Mouse (Mus musculus): ENCODE measurements around the gene Olfr1440. TPM values are rescaled to one million over a fixed set of nuclear protein-coding genes. Genes with fewer than 3 reads are reported as not detected.
A peak's percentile ranks its signal among the peaks of the same experiment; 100 is the strongest.

Olfr1440 gene
- polyA plus RNA-seq, 1 experiment from 2014 or later, result not detected

- ATAC-seq (ENCODE audit: low FRiP score), result no peak
- 97% methylated on average over 6 of the region's 6 CpGs for WGBS
- no peaks in the 10 kb centered on the region for H3K36me3 ChIP-seq (ENCODE audit: control insufficient read depth, insufficient read depth, low read length)
- no peak within 1 kb of the TSS for H3K4me3 ChIP-seq (ENCODE audit: low read depth, low read length)
- H3K9ac ChIP-seq (ENCODE audit: low read length), result no peak within 1 kb of the TSS
- H3K27ac ChIP-seq (ENCODE audit: low read depth, low read length), result no peak within 1 kb of the TSS
- H3K4me1 ChIP-seq (ENCODE audit: control insufficient read depth, insufficient read depth, low read length), result no peaks in the 10 kb centered on the region
- no peak within 1 kb of the TSS for H3K4me2 ChIP-seq
- H3K27me3 ChIP-seq (ENCODE audit: control insufficient read depth, insufficient read depth, low read length), result no peaks in the 10 kb centered on the region
- H3K9me3 ChIP-seq (ENCODE audit: control insufficient read depth, low read length), result no peaks in the 10 kb centered on the region
- no peak for DNase-seq (ENCODE audit: low spot score, missing footprints)
Measured at GRCm38 (mm10) chr19:12427605-12428004, 40.5 kb downstream of the Olfr1440 start, which contains the start of gene Pfpl. Gene Pfpl (plus strand): TSS chr19:12427905.

DNA sequence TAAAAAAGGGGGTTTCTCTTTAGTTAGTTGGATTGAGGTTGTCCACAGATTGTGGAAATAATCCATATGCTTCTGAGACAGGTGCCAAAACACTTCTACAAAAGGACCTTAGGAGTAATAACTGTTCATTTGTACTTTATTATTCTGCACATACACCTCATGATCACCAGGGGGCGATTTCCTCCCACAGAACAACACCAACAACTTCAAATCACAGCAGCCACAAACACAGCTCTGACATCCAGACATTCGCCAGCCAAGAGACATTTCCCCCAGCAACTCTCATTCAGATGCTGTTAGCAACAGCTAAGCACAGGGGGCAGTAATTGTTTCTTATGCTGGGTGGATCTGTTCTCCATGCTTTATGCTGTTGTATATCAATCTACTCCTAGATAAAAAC is 46.0 kb downstream of the Olfr1440 start:
- 0% methylated on average over 2 of the region's 2 CpGs for WGBS
- Histone ChIP-seq H3K27me3 (ENCODE audit: control insufficient read depth, insufficient read depth, low read length) (no peaks in the 10 kb centered on the region), H3K9me3 (ENCODE audit: control insufficient read depth, low read length) (no peaks in the 10 kb centered on the region), H3K4me1 (ENCODE audit: control insufficient read depth, insufficient read depth, low read length) (no peaks in the 10 kb centered on the region), H3K27ac (ENCODE audit: low read depth, low read length) (no peak overlapping the region), H3K4me2 (no peak overlapping the region), H3K9ac (ENCODE audit: low read length) (no peak overlapping the region), H3K4me3 (ENCODE audit: low read depth, low read length) (no peak overlapping the region), H3K36me3 (ENCODE audit: control insufficient read depth, insufficient read depth, low read length) (no peaks in the 10 kb centered on the region)
- peak; percentile 85 for DNase-seq (ENCODE audit: low spot score, missing footprints)
- ATAC-seq (ENCODE audit: low FRiP score), result peak; percentile 82

- H3K4me3 ChIP-seq (ENCODE audit: low read depth, low read length), result no peak overlapping the region
- no peaks in the 10 kb centered on the region for H3K27me3 ChIP-seq (ENCODE audit: control insufficient read depth, insufficient read depth, low read length)
- H3K9ac ChIP-seq (ENCODE audit: low read length), result no peak overlapping the region
- H3K4me1 ChIP-seq (ENCODE audit: control insufficient read depth, insufficient read depth, low read length), result no peaks in the 10 kb centered on the region
- H3K36me3 ChIP-seq (ENCODE audit: control insufficient read depth, insufficient read depth, low read length), result no peaks in the 10 kb centered on the region
- 78% methylated on average over 4 of the region's 4 CpGs for WGBS
- no peak for DNase-seq (ENCODE audit: low spot score, missing footprints)
- H3K9me3 ChIP-seq (ENCODE audit: control insufficient read depth, low read length), result no peaks in the 10 kb centered on the region
- no peak for ATAC-seq (ENCODE audit: low FRiP score)
- H3K4me2 ChIP-seq, result no peak overlapping the region
- no peak overlapping the region for H3K27ac ChIP-seq (ENCODE audit: low read depth, low read length)
Measured at GRCm38 (mm10) chr19:12435011-12435416, 47.9 kb downstream of the Olfr1440 start.

DNA sequence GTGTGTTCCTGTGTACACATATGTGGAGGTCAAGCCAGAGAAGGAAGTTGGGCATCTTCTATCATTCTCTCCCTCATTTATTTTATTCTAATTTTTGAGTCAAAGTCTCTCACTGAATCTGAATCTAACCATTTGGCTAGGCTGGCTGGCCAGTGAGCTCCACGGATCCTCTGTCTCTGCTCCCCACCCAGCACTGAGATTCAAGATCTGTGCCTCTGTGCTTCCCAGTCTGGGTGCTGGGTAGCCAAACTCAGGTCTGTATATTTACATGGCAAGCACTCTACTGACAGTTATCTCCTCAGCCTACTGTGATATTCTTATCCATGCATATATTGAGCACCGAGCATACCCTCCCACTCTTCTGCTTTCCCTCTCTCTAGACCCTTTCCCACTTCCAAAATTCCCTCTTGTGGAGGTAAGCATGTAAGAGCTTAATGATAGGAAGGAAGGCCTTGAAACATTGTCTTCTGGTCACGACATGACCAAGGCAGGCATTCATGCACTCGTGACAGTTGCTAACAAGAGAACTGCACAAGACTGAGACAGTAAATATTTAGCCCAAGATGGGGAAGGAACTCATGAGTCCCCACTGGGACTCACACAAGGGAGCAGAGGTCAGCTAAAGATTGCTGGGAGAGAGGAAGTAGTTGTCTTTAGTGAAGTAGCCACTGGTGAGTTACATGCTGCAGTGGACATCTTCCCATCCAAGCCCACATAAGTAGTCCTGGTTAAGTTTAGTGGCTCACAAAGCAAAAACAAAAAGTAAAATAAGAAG is 48.9 kb downstream of the Olfr1440 start:
- no peaks in the 10 kb centered on the region for H3K9me3 ChIP-seq (ENCODE audit: control insufficient read depth, low read length)
- no peak overlapping the region for H3K4me3 ChIP-seq (ENCODE audit: low read depth, low read length)
- no peak overlapping the region for H3K9ac ChIP-seq (ENCODE audit: low read length)
- no peak overlapping the region for H3K4me2 ChIP-seq
- WGBS, result 85% methylated on average over 4 of the region's 4 CpGs
- no peaks in the 10 kb centered on the region for H3K27me3 ChIP-seq (ENCODE audit: control insufficient read depth, insufficient read depth, low read length)
- no peaks in the 10 kb centered on the region for H3K4me1 ChIP-seq (ENCODE audit: control insufficient read depth, insufficient read depth, low read length)
- no peak for ATAC-seq (ENCODE audit: low FRiP score)
- DNase-seq (ENCODE audit: low spot score, missing footprints), result no peak
- H3K27ac ChIP-seq (ENCODE audit: low read depth, low read length), result no peak overlapping the region
- no peaks in the 10 kb centered on the region for H3K36me3 ChIP-seq (ENCODE audit: control insufficient read depth, insufficient read depth, low read length)

DNA sequence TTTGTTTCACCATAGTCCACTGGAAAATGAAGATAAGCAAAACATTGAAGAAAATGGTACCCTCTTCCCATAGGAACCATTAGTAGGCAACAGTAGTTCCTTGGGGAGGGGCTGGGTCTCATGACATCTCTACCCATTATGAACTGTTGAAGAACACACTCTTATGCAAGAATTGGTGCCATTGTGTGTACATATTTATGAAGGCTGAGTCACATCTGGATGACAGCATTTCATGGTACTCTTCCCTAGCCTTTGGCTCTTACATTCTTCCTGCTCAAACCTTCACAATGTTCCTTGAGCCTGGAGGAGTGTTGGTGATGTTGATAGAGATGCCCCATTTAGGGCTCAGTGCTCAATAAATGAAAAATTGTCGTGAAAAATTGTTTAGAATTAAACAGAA is 52.5 kb downstream of the Olfr1440 start:
- 59% methylated on average over 1 of the region's 1 CpGs for WGBS
- H3K4me1 ChIP-seq (ENCODE audit: control insufficient read depth, insufficient read depth, low read length), result no peaks in the 10 kb centered on the region
- H3K4me2 ChIP-seq, result no peak overlapping the region
- no peak overlapping the region for H3K27ac ChIP-seq (ENCODE audit: low read depth, low read length)
- H3K4me3 ChIP-seq (ENCODE audit: low read depth, low read length), result no peak overlapping the region
- H3K36me3 ChIP-seq (ENCODE audit: control insufficient read depth, insufficient read depth, low read length), result no peaks in the 10 kb centered on the region
- no peak overlapping the region for H3K9ac ChIP-seq (ENCODE audit: low read length)
- H3K9me3 ChIP-seq (ENCODE audit: control insufficient read depth, low read length), result no peaks in the 10 kb centered on the region
- DNase-seq (ENCODE audit: low spot score, missing footprints) (no peak), ATAC-seq (ENCODE audit: low FRiP score) (no peak)
- no peaks in the 10 kb centered on the region for H3K27me3 ChIP-seq (ENCODE audit: control insufficient read depth, insufficient read depth, low read length)

- no peaks in the 10 kb centered on the region for H3K27me3 ChIP-seq (ENCODE audit: control insufficient read depth, insufficient read depth, low read length)
- H3K27ac ChIP-seq (ENCODE audit: low read depth, low read length), result no peak overlapping the region
- H3K9me3 ChIP-seq (ENCODE audit: control insufficient read depth, low read length), result no peaks in the 10 kb centered on the region
- ATAC-seq (ENCODE audit: low FRiP score), result no peak
- 64% methylated on average over 5 of the region's 5 CpGs for WGBS
- no peaks in the 10 kb centered on the region for H3K36me3 ChIP-seq (ENCODE audit: control insufficient read depth, insufficient read depth, low read length)
- no peak overlapping the region for H3K4me3 ChIP-seq (ENCODE audit: low read depth, low read length)
- DNase-seq (ENCODE audit: low spot score, missing footprints), result peak; percentile 68
- H3K9ac ChIP-seq (ENCODE audit: low read length), result no peak overlapping the region
- H3K4me1 ChIP-seq (ENCODE audit: control insufficient read depth, insufficient read depth, low read length), result no peaks in the 10 kb centered on the region
- H3K4me2 ChIP-seq, result no peak overlapping the region
Measured at GRCm38 (mm10) chr19:12440103-12440725, 53.1 kb downstream of the Olfr1440 start.

GRCm38 (mm10) chr19:12442560-12442959 is 55.5 kb downstream of the Olfr1440 start:
- H3K4me1 ChIP-seq (ENCODE audit: control insufficient read depth, insufficient read depth, low read length), result no peaks in the 10 kb centered on the region
- no peak overlapping the region for H3K9ac ChIP-seq (ENCODE audit: low read length)
- H3K36me3 ChIP-seq (ENCODE audit: control insufficient read depth, insufficient read depth, low read length), result no peaks in the 10 kb centered on the region
- WGBS, result 85% methylated on average over 4 of the region's 4 CpGs
- no peak overlapping the region for H3K27ac ChIP-seq (ENCODE audit: low read depth, low read length)
- ATAC-seq (ENCODE audit: low FRiP score) (no peak), DNase-seq (ENCODE audit: low spot score, missing footprints) (no peak)
- H3K27me3 ChIP-seq (ENCODE audit: control insufficient read depth, insufficient read depth, low read length), result no peaks in the 10 kb centered on the region
- H3K4me2 ChIP-seq, result no peak overlapping the region
- H3K4me3 ChIP-seq (ENCODE audit: low read depth, low read length), result no peak overlapping the region
- H3K9me3 ChIP-seq (ENCODE audit: control insufficient read depth, low read length), result no peaks in the 10 kb centered on the region

- WGBS, result 81% methylated on average over 3 of the region's 3 CpGs
- DNase-seq (ENCODE audit: low spot score, missing footprints), result no peak
- H3K4me3 ChIP-seq (ENCODE audit: low read depth, low read length), result no peak overlapping the region
Measured at GRCm38 (mm10) chr19:12445014-12445413, 57.9 kb downstream of the Olfr1440 start.

More at GRCm38 (mm10) chr19:12445014-12445413, 57.9 kb downstream of the Olfr1440 start:
- no peaks in the 10 kb centered on the region for H3K9me3 ChIP-seq (ENCODE audit: control insufficient read depth, low read length)
- H3K27ac ChIP-seq (ENCODE audit: low read depth, low read length), result no peak overlapping the region
- no peaks in the 10 kb centered on the region for H3K36me3 ChIP-seq (ENCODE audit: control insufficient read depth, insufficient read depth, low read length)
- H3K4me2 ChIP-seq, result no peak overlapping the region
- no peaks in the 10 kb centered on the region for H3K4me1 ChIP-seq (ENCODE audit: control insufficient read depth, insufficient read depth, low read length)
- no peak for ATAC-seq (ENCODE audit: low FRiP score)
- H3K27me3 ChIP-seq (ENCODE audit: control insufficient read depth, insufficient read depth, low read length), result no peaks in the 10 kb centered on the region
- no peak overlapping the region for H3K9ac ChIP-seq (ENCODE audit: low read length)
